Mouse (Mus musculus) midbrain, embryonic 12.5 days (tissue): ENCODE measurements at regions not wholly inside any gene's neighbourhood (a gene's known extent, or its start where the extent isn't known, plus 50 kb on each side); places are given as distances from the start of the nearest gene placed in this dataset.

Source experiments
- ATAC-seq: fragments of 200-750 bp; cut with Nextera tagmentation; 2 replicates; pipeline ENCODE4 v1.8.0; 2017; ENCODE audit warnings: low read depth, moderate TSS enrichment, moderate library complexity; ENCODE audit not compliant: low FRiP score
- H3K27ac ChIP-seq: fragments of 300-500 bp; sonication (generic); replicated peaks from 2 replicates; pipeline ENCODE4 v1.5.1; 2016; ENCODE audit warnings: mild to moderate bottlenecking
- H3K27me3 ChIP-seq: fragments of 300-500 bp; sonication (generic); 2 replicates; pipeline ENCODE4 v1.6.1; 2016; ENCODE audit warnings: mild to moderate bottlenecking
- H3K36me3 ChIP-seq: fragments of 300-500 bp; sonication (generic); 2 replicates; pipeline ENCODE4 v1.6.1; 2016
- H3K4me1 ChIP-seq: fragments of 300-500 bp; sonication (generic); 2 replicates; pipeline ENCODE4 v1.6.1; 2016
- H3K4me2 ChIP-seq: fragments of 300-500 bp; sonication (generic); replicated peaks from 2 replicates; pipeline ENCODE4 v1.6.1; 2016; ENCODE audit warnings: mild to moderate bottlenecking, moderate library complexity
- H3K4me3 ChIP-seq: fragments of 300-500 bp; sonication (generic); 2 replicates; pipeline ENCODE4 v1.5.1; 2016; ENCODE audit warnings: mild to moderate bottlenecking
- H3K9ac ChIP-seq: fragments of 300-500 bp; sonication (generic); replicated peaks from 2 replicates; pipeline ENCODE4 v1.6.1; 2016; ENCODE audit warnings: mild to moderate bottlenecking, moderate library complexity
- H3K9me3 ChIP-seq: fragments of 300-500 bp; sonication (generic); 2 replicates; pipeline ENCODE4 v1.6.1; 2016; ENCODE audit warnings: mild to moderate bottlenecking
- WGBS: fragments of 180-500 bp; shearing (Covaris S2); methylation state at CpG from one replicate; pipeline ENCODE4 v1.1.7; 2016; 5-methylcytosine and 5-hydroxymethylcytosine counted together

DNA sequence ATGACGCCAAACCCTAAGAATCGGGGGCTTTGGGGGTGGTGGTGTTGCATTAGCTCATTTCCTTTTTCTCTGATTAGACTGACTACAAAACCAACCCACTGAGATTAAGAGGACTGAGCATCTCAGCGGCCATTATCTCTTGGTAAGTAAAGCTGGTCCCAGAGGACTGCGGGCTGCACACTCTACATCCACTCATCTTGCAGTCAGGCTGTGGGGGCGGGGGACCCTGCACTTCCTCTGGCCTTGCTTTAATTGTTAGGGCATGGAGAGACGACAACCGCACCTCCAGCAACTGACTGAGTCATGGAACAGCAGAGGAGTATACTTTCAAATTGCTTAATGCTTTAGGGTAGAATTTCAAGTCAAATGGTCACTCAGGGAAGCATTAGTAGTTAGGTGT, 100.3 kb upstream of the Rai14 start:
- H3K9ac ChIP-seq: no peak overlapping the region
- H3K4me3 ChIP-seq: no peak overlapping the region
- no peaks in the 10 kb centered on the region for H3K9me3 ChIP-seq
- no peak overlapping the region for H3K4me2 ChIP-seq
- H3K27ac ChIP-seq: no peak overlapping the region
- no peaks in the 10 kb centered on the region for H3K36me3 ChIP-seq
- no peaks in the 10 kb centered on the region for H3K27me3 ChIP-seq
- ATAC-seq: no peak
- H3K4me1 ChIP-seq: no peaks in the 10 kb centered on the region
- 84% methylated on average over 7 of the region's 7 CpGs for WGBS

DNA sequence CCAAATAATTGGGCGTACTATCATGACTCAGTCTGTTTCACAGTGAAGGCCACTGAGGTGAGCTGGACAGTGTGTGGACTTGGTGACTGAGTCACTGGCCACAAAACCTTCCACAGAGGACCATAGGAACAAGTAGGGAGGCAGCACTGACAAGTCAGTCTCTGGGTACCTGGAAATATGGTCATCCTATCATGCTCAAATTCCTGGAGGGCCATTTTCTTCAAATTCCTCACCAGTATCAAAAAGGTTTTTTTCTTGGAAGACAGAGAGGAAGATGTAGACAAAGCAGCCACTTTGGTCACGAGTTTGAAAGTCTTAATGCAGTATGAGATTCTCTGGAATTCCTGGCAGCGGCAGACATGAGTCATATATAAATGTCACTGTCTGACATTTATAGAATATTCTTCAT, 101.8 kb upstream of the Rai14 start:
- no peaks in the 10 kb centered on the region for H3K9me3 ChIP-seq
- H3K27me3 ChIP-seq: no peaks in the 10 kb centered on the region
- H3K36me3 ChIP-seq: no peaks in the 10 kb centered on the region
- no peaks in the 10 kb centered on the region for H3K4me1 ChIP-seq
- no peak overlapping the region for H3K27ac ChIP-seq
- no peak overlapping the region for H3K4me3 ChIP-seq
- ATAC-seq: no peak
- no peak overlapping the region for H3K4me2 ChIP-seq
- WGBS: 87% methylated on average over 3 of the region's 3 CpGs
- no peak overlapping the region for H3K9ac ChIP-seq

DNA sequence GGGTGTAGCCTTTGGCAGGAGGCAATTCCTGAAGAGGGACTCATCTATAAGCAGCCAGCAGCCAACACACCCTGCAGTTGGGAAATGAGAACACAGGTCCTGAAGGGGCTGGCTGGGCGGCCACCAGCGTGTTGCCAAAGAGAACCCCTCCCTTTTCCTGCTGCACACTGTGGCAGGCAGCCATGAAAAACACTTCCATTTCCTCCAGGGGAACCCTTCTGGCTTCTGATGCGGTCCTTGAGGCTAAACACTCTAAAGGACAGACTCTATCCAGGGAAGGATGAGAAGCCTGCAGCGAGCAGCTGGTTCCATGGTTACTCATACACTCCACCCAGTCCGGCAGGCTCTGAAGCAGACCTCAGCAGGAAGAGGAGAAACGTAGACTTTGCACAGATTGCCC, 103.8 kb upstream of the Rai14 start:
- Histone ChIP-seq H3K36me3 (no peaks in the 10 kb centered on the region), H3K27me3 (no peaks in the 10 kb centered on the region), H3K27ac (no peak overlapping the region), H3K4me3 (no peak overlapping the region), H3K4me1 (no peaks in the 10 kb centered on the region), H3K9ac (no peak overlapping the region), H3K9me3 (no peaks in the 10 kb centered on the region), H3K4me2 (no peak overlapping the region)
- ATAC-seq: no peak
- WGBS: 74% methylated on average over 6 of the region's 6 CpGs

DNA sequence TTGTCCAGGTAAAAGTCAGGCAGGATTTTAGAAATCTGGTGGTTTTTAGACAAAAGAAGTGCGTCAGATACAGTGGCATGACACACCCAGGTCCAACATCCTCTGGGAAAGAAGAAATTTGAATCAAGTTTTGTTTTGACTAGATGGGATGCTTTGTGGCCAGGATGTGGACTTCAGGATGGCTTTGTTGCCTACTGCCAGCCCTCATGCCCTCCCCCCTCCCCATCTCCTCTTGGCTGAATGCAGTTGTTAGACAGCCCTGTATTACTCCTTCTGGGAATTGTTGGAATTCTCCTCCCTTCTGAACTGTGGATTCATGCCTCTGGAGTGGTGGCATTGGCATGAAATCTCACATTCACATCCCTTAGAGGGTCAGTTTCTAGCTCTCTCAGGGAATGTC, 104.3 kb upstream of the Rai14 start:
- 88% methylated on average over 1 of the region's 1 CpGs for WGBS
- no peak overlapping the region for H3K9ac ChIP-seq

DNA sequence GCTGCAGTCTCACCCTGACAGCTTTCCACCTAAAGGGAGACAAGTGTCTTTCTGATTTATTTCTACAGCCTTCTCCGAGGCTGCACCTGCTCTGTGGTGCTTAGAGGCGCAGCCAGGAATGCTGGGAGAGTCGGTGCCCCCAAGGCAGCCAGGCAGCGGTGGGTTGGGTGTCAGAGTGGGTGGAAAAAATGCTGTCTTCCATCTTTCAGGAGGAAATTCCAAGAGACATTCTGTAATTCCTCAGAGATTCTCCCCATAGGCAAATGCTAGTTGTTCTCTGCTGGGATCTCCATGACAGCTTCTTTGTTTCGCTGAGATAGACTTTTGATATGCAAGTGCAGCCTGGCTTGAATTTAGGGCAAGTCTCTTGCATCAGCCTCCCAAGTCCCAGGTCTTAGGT, 109.5 kb upstream of the Rai14 start:
- Histone ChIP-seq H3K36me3 (no peaks in the 10 kb centered on the region), H3K4me3 (no peak overlapping the region), H3K27me3 (no peaks in the 10 kb centered on the region), H3K4me1 (no peaks in the 10 kb centered on the region), H3K27ac (no peak overlapping the region), H3K9ac (no peak overlapping the region), H3K9me3 (no peaks in the 10 kb centered on the region), H3K4me2 (no peak overlapping the region)
- ATAC-seq: no peak
- WGBS: 82% methylated on average over 5 of the region's 5 CpGs

More for the DNA sequence above, 104.3 kb upstream of the Rai14 start:
- no peak overlapping the region for H3K27ac ChIP-seq
- no peaks in the 10 kb centered on the region for H3K9me3 ChIP-seq
- no peak overlapping the region for H3K4me2 ChIP-seq
- no peaks in the 10 kb centered on the region for H3K4me1 ChIP-seq
- H3K27me3 ChIP-seq: no peaks in the 10 kb centered on the region
- no peak overlapping the region for H3K4me3 ChIP-seq
- no peak for ATAC-seq
- H3K36me3 ChIP-seq: no peaks in the 10 kb centered on the region

DNA sequence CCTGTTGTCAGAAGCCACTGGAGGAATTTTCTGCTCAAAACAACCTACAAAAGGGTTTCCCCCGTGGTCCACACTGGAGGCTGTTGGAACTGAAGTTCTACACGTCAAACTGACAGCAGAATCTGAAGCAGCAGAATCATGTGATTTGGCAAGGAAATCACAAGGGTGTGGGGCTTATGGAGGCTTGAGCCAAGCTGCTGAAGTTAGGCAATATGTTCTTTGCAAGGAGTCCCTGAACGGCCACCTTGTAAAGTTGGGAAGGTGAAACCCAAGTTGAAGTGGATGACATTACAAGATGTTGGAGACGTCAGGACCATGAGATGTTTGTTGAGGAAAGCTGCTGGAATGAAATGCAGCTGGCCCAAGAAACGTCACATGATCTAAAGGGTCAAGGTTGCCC, 115.2 kb upstream of the Rai14 start:
- ATAC-seq: no peak
- Histone ChIP-seq H3K9ac (no peak overlapping the region), H3K27me3 (no peaks in the 10 kb centered on the region), H3K4me2 (no peak overlapping the region), H3K4me1 (no peaks in the 10 kb centered on the region), H3K9me3 (no peaks in the 10 kb centered on the region), H3K4me3 (no peak overlapping the region), H3K36me3 (no peaks in the 10 kb centered on the region), H3K27ac (no peak overlapping the region)
- WGBS: 86% methylated on average over 5 of the region's 5 CpGs

DNA sequence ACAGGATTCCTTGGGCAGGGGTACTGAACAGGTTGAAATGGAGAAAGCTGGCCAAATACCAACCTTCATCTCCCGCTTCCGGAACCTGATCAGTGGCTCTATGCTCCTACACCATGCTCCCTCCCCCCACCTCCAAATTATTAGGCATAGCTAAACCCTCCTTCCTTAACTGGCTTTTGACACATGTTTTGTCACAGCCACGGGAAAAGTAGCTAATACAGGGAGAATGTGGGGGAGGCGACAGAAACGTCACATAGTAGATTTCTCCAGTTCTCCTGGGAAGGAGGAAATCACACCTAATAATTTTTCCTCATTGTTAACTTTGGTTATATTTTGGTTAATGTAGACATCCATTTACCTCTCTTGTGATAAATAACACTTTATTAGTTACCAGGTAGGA, 116.1 kb upstream of the Rai14 start:
- no peak for ATAC-seq
- H3K27ac ChIP-seq: no peak overlapping the region

DNA sequence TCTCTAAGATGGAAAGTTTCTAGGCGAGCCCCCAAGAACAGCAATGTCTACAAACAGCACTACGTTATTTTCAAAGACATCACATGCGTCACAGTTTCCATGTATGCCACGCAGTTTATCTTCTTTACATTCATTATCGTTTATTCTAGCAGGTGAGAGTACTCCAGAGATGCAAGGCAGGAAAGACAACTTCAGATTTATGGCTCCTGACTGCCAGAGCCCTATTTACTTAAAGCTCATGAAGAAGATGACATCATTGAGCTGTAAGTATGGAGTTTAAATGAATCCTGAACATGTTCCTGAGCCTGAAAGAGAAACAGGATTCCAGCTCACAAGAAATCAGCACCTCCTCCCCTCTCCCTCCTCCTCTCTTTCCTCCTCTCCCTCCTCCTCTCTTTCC, 116.7 kb upstream of the Rai14 start:
- no peaks in the 10 kb centered on the region for H3K9me3 ChIP-seq
- no peak overlapping the region for H3K27ac ChIP-seq
- H3K4me3 ChIP-seq: no peak overlapping the region
- H3K36me3 ChIP-seq: no peaks in the 10 kb centered on the region
- WGBS: 84% methylated on average over 5 of the region's 5 CpGs
- ATAC-seq: no peak
- no peak overlapping the region for H3K9ac ChIP-seq
- H3K4me1 ChIP-seq: no peaks in the 10 kb centered on the region
- H3K4me2 ChIP-seq: no peak overlapping the region
- H3K27me3 ChIP-seq: no peaks in the 10 kb centered on the region

More for the DNA sequence above, 116.1 kb upstream of the Rai14 start:
- Histone ChIP-seq H3K4me2 (no peak overlapping the region), H3K4me1 (no peaks in the 10 kb centered on the region), H3K9ac (no peak overlapping the region), H3K4me3 (no peak overlapping the region), H3K36me3 (no peaks in the 10 kb centered on the region), H3K27me3 (no peaks in the 10 kb centered on the region), H3K9me3 (no peaks in the 10 kb centered on the region)
- WGBS: 86% methylated on average over 5 of the region's 5 CpGs

DNA sequence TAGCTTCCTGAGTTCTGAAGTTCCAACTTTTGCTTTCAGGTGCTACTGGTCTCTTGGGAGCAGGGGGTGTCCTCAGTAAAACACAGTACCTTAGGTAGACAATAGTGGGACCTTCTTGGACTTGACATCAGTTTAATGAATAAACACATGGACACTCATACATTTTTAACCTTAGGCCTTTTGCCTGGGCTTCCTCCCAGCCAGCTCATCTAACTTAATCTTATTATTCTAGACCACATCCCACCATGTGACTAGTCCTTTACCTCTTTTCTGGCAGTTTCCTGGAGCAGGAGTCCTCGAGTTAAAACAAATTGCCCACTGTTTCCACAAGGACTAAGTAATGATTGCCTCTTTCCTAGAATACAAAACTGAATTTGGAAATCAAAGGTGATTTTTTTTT, 117.9 kb upstream of the Rai14 start:
- ATAC-seq: no peak
- Histone ChIP-seq H3K4me2 (no peak overlapping the region), H3K27me3 (no peaks in the 10 kb centered on the region), H3K27ac (no peak overlapping the region), H3K9ac (no peak overlapping the region), H3K36me3 (no peaks in the 10 kb centered on the region), H3K4me1 (no peaks in the 10 kb centered on the region), H3K9me3 (no peaks in the 10 kb centered on the region), H3K4me3 (no peak overlapping the region)
- 71% methylated on average over 1 of the region's 1 CpGs for WGBS

DNA sequence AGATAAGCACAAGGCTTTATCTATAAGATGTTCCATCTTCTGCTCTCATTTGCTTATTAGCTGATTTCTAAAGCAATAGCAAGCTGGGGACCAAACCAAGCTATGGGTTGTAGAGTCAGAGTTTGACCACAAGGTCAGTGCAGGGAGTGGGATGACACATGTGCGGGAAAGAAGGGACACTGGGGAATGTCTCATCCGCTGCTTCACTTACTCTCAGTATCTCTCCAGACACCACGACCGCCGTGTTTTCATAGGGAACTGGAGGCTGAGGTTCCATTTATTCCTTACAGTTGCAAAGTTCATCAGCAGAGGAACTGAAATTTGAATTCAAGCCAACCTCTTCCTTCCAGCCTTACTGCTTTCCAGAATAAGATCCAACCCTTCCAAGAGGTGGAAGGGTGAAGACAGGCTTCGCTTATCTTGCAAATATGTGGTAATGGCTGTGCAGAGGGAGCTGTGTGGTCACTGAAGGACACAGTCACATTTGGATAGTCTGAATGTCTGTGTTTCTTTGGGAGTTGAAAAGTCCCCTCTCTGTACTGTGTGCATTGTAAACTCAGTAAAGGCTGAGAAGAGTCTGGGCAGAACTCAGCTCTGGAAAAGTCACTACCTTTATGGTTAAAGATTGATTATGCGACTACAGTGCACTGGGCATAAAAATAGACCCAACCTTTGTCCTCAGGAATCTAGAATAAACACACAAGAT, 118.1 kb upstream of the C1qtnf3 start:
- 96% methylated on average over 7 of the region's 7 CpGs for WGBS
- no peak for ATAC-seq
- no peaks in the 10 kb centered on the region for H3K9me3 ChIP-seq
- no peaks in the 10 kb centered on the region for H3K4me1 ChIP-seq
- H3K4me3 ChIP-seq: no peak overlapping the region
- no peaks in the 10 kb centered on the region for H3K36me3 ChIP-seq
- no peaks in the 10 kb centered on the region for H3K27me3 ChIP-seq
- no peak overlapping the region for H3K9ac ChIP-seq
- no peak overlapping the region for H3K27ac ChIP-seq
- no peak overlapping the region for H3K4me2 ChIP-seq

DNA sequence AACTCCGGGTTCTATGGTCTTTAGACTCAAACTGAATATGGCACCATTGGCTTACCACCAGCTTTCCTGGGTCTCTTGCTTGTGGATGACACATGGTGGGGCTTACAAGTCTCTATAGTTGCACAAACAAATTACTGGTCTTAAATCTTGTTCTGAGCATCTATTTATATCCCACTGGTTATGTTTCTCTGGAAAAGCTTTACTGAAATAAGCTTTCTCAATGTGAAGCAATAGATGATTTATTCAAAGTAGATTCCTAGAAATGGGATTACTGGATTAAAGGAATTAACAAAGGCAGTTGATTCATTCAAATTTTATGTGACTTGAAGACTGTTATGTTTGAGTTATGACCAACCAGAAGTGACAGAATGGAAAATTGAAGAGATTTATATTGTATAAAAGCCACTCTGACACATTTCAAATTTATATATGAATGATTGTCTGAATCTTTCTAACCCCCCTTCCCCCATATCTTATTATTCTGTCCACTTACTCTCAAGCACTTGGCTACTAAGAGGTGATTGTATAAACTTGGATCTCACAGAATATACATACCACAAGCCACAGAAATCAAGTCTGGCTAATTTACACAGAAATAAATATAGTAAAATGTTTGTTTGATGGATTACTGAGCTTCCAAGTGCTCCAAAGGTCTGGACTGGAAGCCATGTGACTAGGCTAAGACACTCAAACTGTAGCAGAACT, 113.4 kb upstream of the C1qtnf3 start:
- Histone ChIP-seq H3K27me3 (no peaks in the 10 kb centered on the region), H3K9ac (no peak overlapping the region), H3K4me2 (no peak overlapping the region), H3K36me3 (no peaks in the 10 kb centered on the region), H3K4me3 (no peak overlapping the region), H3K9me3 (0 out of 2 replicates have a peak, but pooled peaks cover 3% of the 10 kb centered on the region), H3K27ac (no peak overlapping the region), H3K4me1 (no peaks in the 10 kb centered on the region)
- no peak for ATAC-seq
- WGBS: 89% methylated on average over 1 of the region's 1 CpGs

DNA sequence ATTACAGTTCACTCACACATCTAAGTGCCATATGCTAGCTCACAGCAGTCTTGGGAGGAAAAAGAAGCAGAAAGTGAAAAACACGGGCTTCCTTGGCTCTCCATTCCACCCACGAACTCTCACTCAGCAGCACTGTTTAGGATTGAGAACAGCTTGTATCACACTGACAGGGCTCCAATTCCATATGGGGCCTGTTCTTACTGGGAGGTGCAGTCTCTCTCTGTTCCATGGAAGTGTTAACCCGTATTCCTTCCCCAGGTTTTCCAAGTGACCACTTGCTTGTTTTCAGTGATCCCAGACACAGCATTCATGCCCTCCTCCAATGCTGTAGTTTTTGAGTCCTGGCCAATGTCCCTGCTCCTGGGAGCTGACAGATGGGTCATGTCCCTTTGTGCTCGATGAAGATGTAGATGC, 111.5 kb upstream of the C1qtnf3 start:
- Histone ChIP-seq H3K4me1 (no peaks in the 10 kb centered on the region), H3K27ac (no peak overlapping the region), H3K4me2 (no peak overlapping the region), H3K36me3 (no peaks in the 10 kb centered on the region), H3K9me3 (0 out of 2 replicates have a peak, but pooled peaks cover 3% of the 10 kb centered on the region), H3K4me3 (no peak overlapping the region), H3K27me3 (no peaks in the 10 kb centered on the region), H3K9ac (no peak overlapping the region)
- ATAC-seq: no peak
- 89% methylated on average over 4 of the region's 4 CpGs for WGBS
